Mouse (Mus musculus): ENCODE results near the gene Cfap77. TPM values are rescaled to one million over a fixed set of nuclear protein-coding genes. Genes with fewer than 3 reads are reported as not detected.
"Not testable (repeated sequence)": the region's sequence is repeated elsewhere in the genome, so short reads cannot be mapped to it uniquely, and the experiment has no call there.

Cfap77 gene
- total RNA-seq (2021) = 0.76 and 0.90 TPM in 2 replicates
- long read RNA-seq = 0 reads

- DNase-seq = peak; percentile 40
Measured at GRCm38 (mm10) chr2:29054991-29055390, at the start of gene Cfap77. TSS of gene Cfap77 (minus strand) at chr2:29055066.

- DNase-seq = not testable (repeated sequence)
Measured at GRCm38 (mm10) chr2:29102416-29103377, 47.8 kb upstream of the Cfap77 start.

- no peak for DNase-seq
Measured at GRCm38 (mm10) chr2:29100822-29101534, 46.1 kb upstream of the Cfap77 start.

- no peak for DNase-seq
Measured at GRCm38 (mm10) chr2:29099646-29100045, 44.8 kb upstream of the Cfap77 start.

- DNase-seq = no peak
Measured at GRCm38 (mm10) chr2:29098786-29099185, 43.9 kb upstream of the Cfap77 start.

GRCm38 (mm10) chr2:29097955-29098354 lies 43.1 kb upstream of the Cfap77 start:
- not testable (repeated sequence) for DNase-seq

GRCm38 (mm10) chr2:29097465-29097864 lies 42.6 kb upstream of the Cfap77 start:
- DNase-seq = no peak

GRCm38 (mm10) chr2:29096751-29097150 lies 41.9 kb upstream of the Cfap77 start:
- DNase-seq = no peak

GRCm38 (mm10) chr2:29095674-29096073 lies 40.8 kb upstream of the Cfap77 start:
- no peak for DNase-seq

- not testable (repeated sequence) for DNase-seq
Measured at GRCm38 (mm10) chr2:29089276-29089675, 34.4 kb upstream of the Cfap77 start.

GRCm38 (mm10) chr2:29086026-29086425 lies 31.2 kb upstream of the Cfap77 start:
- DNase-seq = no peak

- no peak for DNase-seq
Measured at GRCm38 (mm10) chr2:29081965-29082364, 27.1 kb upstream of the Cfap77 start.

- DNase-seq = no peak
Measured at GRCm38 (mm10) chr2:29076226-29076625, 21.4 kb upstream of the Cfap77 start.

- DNase-seq = no peak
Measured at GRCm38 (mm10) chr2:29075331-29076070, 20.6 kb upstream of the Cfap77 start.

- DNase-seq = no peak
Measured at GRCm38 (mm10) chr2:29074676-29075075, 19.8 kb upstream of the Cfap77 start.

- DNase-seq = no peak
Measured at GRCm38 (mm10) chr2:29066410-29066809, 11.5 kb upstream of the Cfap77 start.

- no peak for DNase-seq
Measured at GRCm38 (mm10) chr2:29065796-29066195, 10.9 kb upstream of the Cfap77 start.

- peak; percentile 84 for DNase-seq
Measured at GRCm38 (mm10) chr2:29060135-29060597, 5.3 kb upstream of the Cfap77 start, which contains the start of gene Ttf1. TSS of gene Ttf1 (plus strand) at chr2:29060262.

GRCm38 (mm10) chr2:29054545-29054935 lies 326 bp downstream of the Cfap77 start:
- DNase-seq = no peak

- peak; percentile 44 for DNase-seq
Measured at GRCm38 (mm10) chr2:29053802-29054544, 893 bp downstream of the Cfap77 start.

- DNase-seq = peak; percentile 58
Measured at GRCm38 (mm10) chr2:29052943-29053454, 1.9 kb downstream of the Cfap77 start.

All from adrenal gland, postnatal 25 days (tissue).